Mouse (Mus musculus) C2C12 (cell line): ENCODE measurements around the gene Cpm. TPM values are rescaled to one million over a fixed set of nuclear protein-coding genes. Genes with fewer than 3 reads are reported as not detected.
"Not testable (repeated sequence)": the region's sequence is repeated elsewhere in the genome, so short reads cannot be mapped to it uniquely, and the experiment has no call there.

ENCODE experiments used
- H3K27me3 ChIP-seq: one replicate; pipeline ENCODE4 v1.6.1; 2011; ENCODE audit not compliant: control insufficient read depth, insufficient read depth, insufficient read length
- H3K36me3 ChIP-seq: one replicate; pipeline ENCODE4 v1.6.1; 2011; ENCODE audit not compliant: control insufficient read depth, insufficient read depth
- H3K4me3 ChIP-seq: one replicate; pipeline ENCODE4 v1.5.1; 2011; ENCODE audit warnings: mild to moderate bottlenecking, control low read depth; ENCODE audit not compliant: poor library complexity, insufficient read depth, severe bottlenecking
- H3K79me2 ChIP-seq: one replicate; pipeline ENCODE4 v1.6.1; 2011; ENCODE audit not compliant: control insufficient read depth, insufficient read depth
- H3K79me3 ChIP-seq: one replicate; pipeline ENCODE4 v1.6.1; 2011; ENCODE audit warnings: low read depth, control low read depth
- H3ac ChIP-seq: one replicate; pipeline ENCODE3; 2011; ENCODE audit warnings: low read depth; ENCODE audit not compliant: control insufficient read depth, insufficient read length
- CEBPB ChIP-seq: IDR thresholded peaks from one replicate; pipeline ENCODE4 v1.6.1; 2011; ENCODE audit warnings: low read depth, mild to moderate bottlenecking, control low read depth, moderate library complexity
- CTCF ChIP-seq: IDR thresholded peaks from one replicate; pipeline ENCODE4 v1.5.1; 2011; ENCODE audit not compliant: control insufficient read depth, insufficient read depth, insufficient read length
- FOSL1 ChIP-seq: IDR thresholded peaks from one replicate; pipeline ENCODE4 v1.8.0; 2011; ENCODE audit warnings: mild to moderate bottlenecking, low read length; ENCODE audit not compliant: poor library complexity, insufficient read depth, severe bottlenecking
- MAX ChIP-seq: IDR thresholded peaks from one replicate; pipeline ENCODE4 v1.6.1; 2011; ENCODE audit warnings: mild to moderate bottlenecking, control low read depth
- MYOD1 ChIP-seq: IDR thresholded peaks from one replicate; pipeline ENCODE4 v1.6.1; 2011; ENCODE audit warnings: low read depth; ENCODE audit not compliant: control insufficient read depth, insufficient read length
- MYOG ChIP-seq: IDR thresholded peaks from one replicate; pipeline ENCODE4 v1.6.1; 2011; ENCODE audit not compliant: control insufficient read depth, insufficient read length; ENCODE audit errors: extremely low read depth
- USF1 ChIP-seq: IDR thresholded peaks from one replicate; pipeline ENCODE4 v1.6.1; 2011; ENCODE audit warnings: low read depth, mild to moderate bottlenecking, control low read depth, moderate library complexity
- polyA plus RNA-seq: library from polyadenylated mRNA; unstranded; fragments of >200 nt; fragmentation: generic; extraction: Trizol; gene quantifications from one replicate; pipeline ENCODE4 v1.2.1, GENCODE M21; 2012; ENCODE audit warnings: missing spikeins

The Cpm gene
- polyA plus RNA-seq, 1 experiment, result 0.06 TPM

GRCm38 (mm10) chr10:117616191-117616680, 13.1 kb upstream of the Cpm start:
- H3ac ChIP-seq, result no peak overlapping the region
- H3K79me3 ChIP-seq, result no peaks in the 10 kb centered on the region
- H3K36me3 ChIP-seq, result no peaks in the 10 kb centered on the region
- no peak for TF ChIP-seq MYOD1
- no peak for TF ChIP-seq CTCF
- no peak for TF ChIP-seq FOSL1
- no peak for TF ChIP-seq MAX
- TF ChIP-seq USF1, result no peak
- H3K27me3 ChIP-seq, result peaks cover 11% of the 10 kb centered on the region
- no peak overlapping the region for H3K4me3 ChIP-seq
- no peaks in the 10 kb centered on the region for H3K79me2 ChIP-seq

- not testable (repeated sequence) for H3K4me3 ChIP-seq, H3K36me3 ChIP-seq, H3K79me3 ChIP-seq, H3ac ChIP-seq, H3K79me2 ChIP-seq
- H3K27me3 ChIP-seq, result peaks cover 11% of the 10 kb centered on the region
Observed at GRCm38 (mm10) chr10:117616765-117617164, 12.5 kb upstream of the Cpm start.

GRCm38 (mm10) chr10:117617568-117618345, 11.5 kb upstream of the Cpm start:
- Histone ChIP-seq H3ac (no peak overlapping the region), H3K36me3 (no peaks in the 10 kb centered on the region), H3K27me3 (peaks cover 11% of the 10 kb centered on the region), H3K79me3 (no peaks in the 10 kb centered on the region), H3K4me3 (no peak overlapping the region), H3K79me2 (no peaks in the 10 kb centered on the region)
- no peak for TF ChIP-seq USF1
- TF ChIP-seq MYOG, result no peak
- no peak for TF ChIP-seq CEBPB
- TF ChIP-seq MAX, result no peak
- no peak for TF ChIP-seq MYOD1
- TF ChIP-seq FOSL1, result no peak
- TF ChIP-seq CTCF, result no peak

- peaks cover 7% of the 10 kb centered on the region for H3K27me3 ChIP-seq
- no peak overlapping the region for H3K4me3 ChIP-seq
- H3K79me2 ChIP-seq, result no peaks in the 10 kb centered on the region
- no peaks in the 10 kb centered on the region for H3K79me3 ChIP-seq
- no peaks in the 10 kb centered on the region for H3K36me3 ChIP-seq
- TF ChIP-seq MAX (no peak), MYOD1 (no peak), CEBPB (no peak), USF1 (no peak), CTCF (no peak)
- H3ac ChIP-seq, result no peak overlapping the region
Observed at GRCm38 (mm10) chr10:117619041-117619861, 10.0 kb upstream of the Cpm start.

GRCm38 (mm10) chr10:117619862-117620179, 9.5 kb upstream of the Cpm start:
- no peaks in the 10 kb centered on the region for H3K79me2 ChIP-seq
- no peak overlapping the region for H3K4me3 ChIP-seq
- H3K27me3 ChIP-seq, result peaks cover 5% of the 10 kb centered on the region
- H3ac ChIP-seq, result no peak overlapping the region
- TF ChIP-seq CEBPB (no peak), MYOG (no peak), CTCF (no peak), USF1 (no peak), MYOD1 (no peak), FOSL1 (no peak), MAX (no peak)
- H3K79me3 ChIP-seq, result no peaks in the 10 kb centered on the region
- no peaks in the 10 kb centered on the region for H3K36me3 ChIP-seq

GRCm38 (mm10) chr10:117620530-117620929, 8.8 kb upstream of the Cpm start:
- H3K79me3 ChIP-seq, result no peaks in the 10 kb centered on the region
- H3K79me2 ChIP-seq, result no peaks in the 10 kb centered on the region
- TF ChIP-seq MYOG (no peak), USF1 (no peak), MAX (no peak), FOSL1 (no peak), MYOD1 (no peak)
- H3K36me3 ChIP-seq, result no peaks in the 10 kb centered on the region
- H3K4me3 ChIP-seq, result no peak overlapping the region
- peaks cover 5% of the 10 kb centered on the region for H3K27me3 ChIP-seq
- H3ac ChIP-seq, result no peak overlapping the region
